Mouse (Mus musculus) erythroblast, embryonic 14.5 days (primary cell): ENCODE measurements at regions not wholly inside any gene's neighbourhood (a gene's known extent, or its start where the extent isn't known, plus 50 kb on each side); places are given as distances from the start of the nearest gene placed in this dataset.

Experiments
- GATA1 ChIP-seq: IDR thresholded peaks from 2 replicates; pipeline ENCODE4 v1.6.1; 2012; ENCODE audit warnings: low read length, inconsistent platforms, mixed read lengths
- TAL1 ChIP-seq: IDR thresholded peaks from 3 replicates; pipeline ENCODE4 v1.6.1; 2012; ENCODE audit warnings: low read length, inconsistent platforms, mixed read lengths

GRCm38 (mm10) chr6:31299395-31299794 is 99.1 kb upstream of the Mkln1 start:
- TF ChIP-seq GATA1 (no peak), TAL1 (no peak)
